Mouse (Mus musculus): ENCODE measurements around the gene Snx6.

The Snx6 gene

GRCm38 (mm10) chr12:54697791-54698250 lies 97.7 kb downstream of the Snx6 start:
- DNase-seq: no peak

GRCm38 (mm10) chr12:54697003-54697597 lies 98.4 kb downstream of the Snx6 start:
- peak; percentile 14 to 24 for DNase-seq
